Mouse (Mus musculus) liver, adult 2 months (tissue): Measurements from ENCODE around the gene Kif19a.

Experiments
- CTCF ChIP-seq: fragments of 200-500 bp; IDR thresholded peaks from 2 replicates; pipeline ENCODE4 v1.5.1; 2011; ENCODE audit warnings: low read depth, low read length, control low read depth
- POLR2A ChIP-seq: fragments of 200-500 bp; IDR thresholded peaks from 2 replicates; pipeline ENCODE4 v1.6.1; 2011; ENCODE audit warnings: low read length, control low read depth; ENCODE audit not compliant: insufficient read depth; ENCODE audit errors: extremely low read depth

GRCm38 (mm10) chr11:114786326-114786725 lies 21.1 kb downstream of the Kif19a start:
- TF ChIP-seq CTCF (no peak), POLR2A (no peak)
